Mouse (Mus musculus): ENCODE data around the gene Sdhaf3.

DNA sequence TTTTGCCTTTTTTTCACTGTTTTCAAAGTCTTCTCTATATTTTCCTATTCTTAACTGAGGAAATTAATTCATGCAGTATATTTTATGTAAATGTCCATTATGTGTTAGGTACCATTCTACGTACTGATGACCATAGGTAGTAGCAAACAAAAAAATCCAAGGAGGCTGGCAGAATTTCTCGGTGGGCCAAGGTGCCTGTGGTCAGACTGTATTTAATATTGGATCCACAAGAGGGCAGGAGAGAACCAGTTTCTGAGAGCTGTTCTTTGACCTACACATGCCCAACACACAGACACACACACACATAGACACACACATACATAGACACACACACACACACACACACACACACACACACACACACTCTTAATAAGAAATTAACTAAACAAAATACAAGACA is 48.2 kb downstream of the Sdhaf3 start:
- TF ChIP-seq POLR2A (IDR thresholded peaks at IDR 0.05; ENCODE audit: low read depth, low read length) (no peak), CTCF (IDR thresholded peaks at IDR 0.05; ENCODE audit: extremely low read depth, insufficient read depth, insufficient read length, insufficient replicate concordance) (no peak)
